Mouse (Mus musculus) c-Kit-positive CD71-negative TER-119-negative erythroid progenitor cells, embryonic 14.5 days (primary cell): ENCODE results near the gene Kcnd1.

Experiments used
- DNase-seq: peaks from one replicate; pipeline ENCODE4 v3.0.0-alpha.2; 2013; ENCODE audit warnings: low read depth

Gene Kcnd1

DNA sequence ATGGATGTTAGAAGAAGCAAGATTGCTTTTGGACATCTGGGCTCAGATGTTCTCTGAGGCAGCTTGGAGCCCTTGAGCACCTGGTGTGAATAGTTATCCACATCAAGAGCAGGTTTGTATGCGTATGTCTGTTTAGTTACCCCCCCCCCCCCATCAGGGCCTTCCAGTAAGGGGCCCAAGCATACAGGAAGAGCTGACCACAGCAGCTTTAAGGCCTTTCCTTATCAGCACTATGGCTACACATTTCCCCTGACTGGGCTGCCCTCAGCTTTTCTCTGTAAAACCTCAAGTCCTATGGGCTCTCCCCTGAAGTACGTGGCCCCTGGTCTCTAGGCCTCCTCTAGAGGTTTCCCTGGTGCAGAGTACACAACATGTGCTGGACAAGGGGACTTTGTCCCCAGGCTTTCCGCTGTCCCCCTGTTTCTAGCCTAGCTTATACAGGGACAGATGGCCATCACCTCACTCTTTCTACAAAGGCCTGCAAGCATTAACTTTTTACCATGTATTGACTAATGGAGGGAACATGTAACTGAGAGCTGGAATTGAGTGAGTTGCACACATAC lies 37.2 kb downstream of the Kcnd1 start:
- no peak for DNase-seq

DNA sequence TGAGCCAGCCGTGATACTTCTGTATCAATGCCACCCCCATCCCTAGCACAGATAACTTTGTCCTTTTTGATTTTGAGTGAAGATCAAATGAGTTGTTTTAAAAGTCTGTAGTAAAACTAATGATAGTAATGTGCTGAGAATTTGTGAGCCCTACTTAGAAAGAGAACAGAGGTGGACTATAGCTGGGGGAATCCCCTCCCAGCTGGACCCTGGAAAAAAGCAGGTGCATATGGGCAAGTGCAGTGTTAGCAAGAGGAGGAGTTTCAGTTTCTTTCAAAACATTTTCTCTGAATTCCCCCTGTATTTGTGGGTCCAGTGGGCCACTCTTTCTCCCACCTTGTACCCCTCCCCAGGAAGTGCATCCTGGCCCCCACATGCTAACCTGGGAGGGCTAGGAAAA lies 41.1 kb downstream of the Kcnd1 start:
- DNase-seq: no peak

- no peak for DNase-seq
These were observed 42.5 kb downstream of the Kcnd1 start for GRCm38 (mm10) chrX:7864551-7864950.

- no peak for DNase-seq
These were observed 43.3 kb downstream of the Kcnd1 start for GRCm38 (mm10) chrX:7865343-7865742.

DNA sequence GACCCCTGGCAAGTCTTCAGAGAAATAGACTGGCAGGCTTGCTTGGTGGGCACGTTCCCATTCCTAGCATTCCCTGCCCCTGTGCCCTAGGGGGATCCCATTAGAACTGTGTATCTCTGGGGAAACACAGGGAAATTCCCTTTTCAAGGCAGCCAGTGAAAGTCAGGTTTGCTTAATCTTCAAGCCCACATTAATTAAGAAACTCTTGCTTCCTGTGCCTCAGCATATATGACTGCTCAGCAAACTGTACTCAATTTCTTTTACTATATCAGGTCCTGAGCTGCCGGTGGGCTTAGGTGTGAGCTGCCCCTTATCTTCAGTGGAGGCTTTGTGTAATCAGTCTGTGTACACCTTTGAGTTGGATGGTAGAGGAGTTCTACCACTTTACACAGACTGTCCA lies 43.7 kb downstream of the Kcnd1 start:
- DNase-seq: no peak

DNA sequence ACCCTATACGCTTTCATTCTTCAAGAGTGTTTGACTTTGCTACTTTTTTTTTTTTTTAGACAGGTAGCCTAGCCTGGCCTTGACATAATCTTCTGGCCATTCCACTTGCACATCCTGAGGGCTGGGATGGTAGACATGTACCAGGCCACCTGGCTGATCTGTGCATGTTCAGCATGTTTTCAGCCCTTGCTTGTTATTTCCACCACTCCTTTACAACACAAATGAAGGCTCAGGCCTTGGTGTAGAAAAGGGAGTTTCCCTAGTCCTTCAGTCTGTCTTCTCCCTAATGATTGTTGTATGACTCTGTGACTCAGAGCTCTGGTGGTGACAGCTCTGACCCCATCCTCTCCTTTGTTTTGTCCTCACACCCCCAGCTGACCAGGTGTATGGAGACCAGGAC lies 45.1 kb downstream of the Kcnd1 start:
- no peak for DNase-seq

DNA sequence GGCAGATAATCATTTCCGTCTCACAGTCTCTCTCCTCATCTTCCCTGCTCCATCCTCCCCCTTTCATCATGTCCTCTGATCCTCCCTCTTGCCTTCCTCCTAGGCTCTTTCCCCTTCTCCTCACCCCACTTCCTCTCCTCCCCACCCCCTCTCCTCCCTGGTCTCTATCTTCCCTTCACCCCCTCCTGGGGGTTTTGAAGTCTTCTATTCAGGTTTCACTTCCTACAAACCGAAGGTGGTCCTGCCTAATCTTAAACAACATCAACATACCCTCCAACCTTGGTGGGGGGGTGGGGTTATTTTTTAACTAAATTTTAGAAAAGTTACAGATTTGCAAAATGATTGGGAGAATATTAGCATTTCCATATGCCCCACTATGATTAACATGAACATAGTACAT lies 46.4 kb downstream of the Kcnd1 start:
- DNase-seq: no peak

DNA sequence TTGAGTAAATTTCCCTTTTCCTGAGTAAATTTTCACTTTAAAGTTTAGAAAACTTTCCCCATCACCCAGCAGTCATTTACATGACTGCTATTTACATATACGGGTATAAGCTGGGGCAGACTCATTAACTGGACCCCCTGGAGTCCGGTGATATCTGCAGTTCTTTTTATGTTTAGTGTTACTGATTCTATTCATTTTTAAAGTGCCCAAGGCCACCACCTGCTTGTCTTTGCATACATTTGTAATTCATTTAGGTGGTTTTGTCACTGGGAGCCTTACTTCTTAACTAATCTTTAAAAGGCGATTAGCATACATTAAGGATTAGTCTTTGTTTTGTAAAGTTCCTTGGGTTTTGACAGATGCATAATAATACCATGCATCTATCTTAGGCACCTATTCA lies 47.7 kb downstream of the Kcnd1 start:
- no peak for DNase-seq

- peak; percentile 59 for DNase-seq
These were observed 55.9 kb downstream of the Kcnd1 start, which contains the start of gene Pim2 for GRCm38 (mm10) chrX:7878007-7878419. Gene Pim2, plus strand, starts transcription at chrX:7878262.

GRCm38 (mm10) chrX:7878495-7878894 lies 56.4 kb downstream of the Kcnd1 start:
- no peak for DNase-seq

- peak; percentile 63 for DNase-seq
These were observed 57.7 kb downstream of the Kcnd1 start for GRCm38 (mm10) chrX:7879819-7880218.

DNA sequence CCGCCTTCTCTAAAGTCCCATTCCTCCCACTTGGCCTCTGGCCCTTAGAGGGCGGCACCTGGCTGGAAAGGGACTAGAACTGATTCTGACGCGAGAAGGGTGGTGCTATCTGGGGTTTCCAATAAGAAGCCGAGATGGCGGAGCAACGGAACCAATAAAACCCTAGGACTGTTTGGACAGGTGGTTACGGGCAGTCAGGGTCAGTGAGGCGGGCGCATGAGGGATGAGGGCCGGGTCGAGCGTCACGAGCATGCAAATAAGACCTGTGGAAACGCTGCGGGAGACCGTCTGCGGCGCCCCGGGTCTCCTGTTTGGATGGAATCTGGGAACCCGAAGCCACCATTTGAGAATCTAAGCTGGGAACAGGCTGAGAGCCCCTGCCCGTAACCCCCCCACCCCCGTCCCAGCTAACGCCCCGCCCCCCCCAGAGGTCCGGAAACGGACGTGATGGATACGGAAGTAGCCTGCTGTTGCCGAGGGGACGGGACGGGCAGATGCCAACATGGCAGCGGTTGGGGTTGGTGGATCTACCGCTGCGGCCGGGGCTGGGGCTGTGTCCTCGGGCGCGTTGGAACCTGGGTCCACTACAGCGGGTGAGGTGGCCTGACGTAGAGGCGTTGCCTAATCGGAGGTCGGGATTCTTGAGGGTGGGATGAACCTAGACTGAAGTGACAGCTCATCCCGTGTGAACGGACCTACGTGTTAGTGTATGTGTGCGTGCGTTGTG lies 61.9 kb downstream of the Kcnd1 start, which contains the start of gene Slc35a2:
Gene Slc35a2 (plus strand): TSS at position 188 of the 727 bp plus-strand sequence.
- peak; percentile 60 for DNase-seq
